Comparison of ENCODE assay signal across 23 mouse cellular contexts in genomic region chr2:156340078-156340477, GRCm38 (mm10). TPM values are rescaled to one million over a fixed set of nuclear protein-coding genes. Genes with fewer than 3 reads are reported as not detected.
DNase-seq lines count a peak whose midpoint lies in the region; ATAC-seq and TF ChIP-seq lines count a peak whose summit lies in the region.
"Had no signal": no experiment of that assay in that cellular context is flagged by ENCODE, and none has a peak within 500 bp of the region (broad histone marks: within the 10 kb centered on the region; RNA-seq: fewer than 3 reads in every experiment).

No protein-coding gene starts in this region.

- no peak overlapping the region for H3K9ac ChIP-seq in MEL (ENCODE audit: control insufficient read depth, low read depth, low read length, poor library complexity, severe bottlenecking)

- intact Hi-C loops in heart, postnatal 10 days (cut with DNase I) = loop anchor here (5.0 kb wide), 1 partner anchor 157 kb away; no protein-coding TSS in a partner anchor

- H3K36me3 ChIP-seq in MEL (ENCODE audit: control insufficient read depth in 1 of 2, insufficient read depth in 2 of 2, low read length in 2 of 2) = no peaks in the 10 kb centered on the region

- H3K4me1 ChIP-seq in MEL (ENCODE audit: control insufficient read depth in 1 of 2, insufficient read depth in 2 of 2, low read length in 2 of 2) = no peaks in the 10 kb centered on the region; a peak in 1 of 4 replicates

- H3K27ac ChIP-seq in MEL (ENCODE audit: control insufficient read depth, low read depth, low read length) = no peak overlapping the region

- H3K4me3 ChIP-seq in MEL (ENCODE audit: control insufficient read depth in 1 of 2, insufficient read depth in 1 of 2, low read depth in 2 of 2, low read length in 2 of 2) = no peak overlapping the region

- H3K79me2 ChIP-seq in MEL (ENCODE audit: control insufficient read depth, insufficient read depth, low read length, poor library complexity) = no peaks in the 10 kb centered on the region

- ATAC-seq in megakaryocyte progenitor cell, adult 5-6 weeks (replicated peaks; ENCODE audit: poor library complexity) = peak; percentile 57
- ATAC-seq in megakaryocyte-erythroid progenitor cell, adult 5-6 weeks (replicated peaks; ENCODE audit: low FRiP score, low TSS enrichment, poor library complexity, severe bottlenecking) = peak; percentile 67; the same call in 1 of the 2 replicates
- ATAC-seq: activated CD4-positive, CD25-positive, alpha-beta regulatory T cell, adult 4 months; CD4-positive, CD25-positive, alpha-beta regulatory T cell, adult 4 months; Patski had no signal

- TF ChIP-seq EP300 in MEL (IDR thresholded peaks at IDR 0.05; ENCODE audit: low read depth in 1 of 2, low read length in 2 of 2) = no peak

- TF ChIP-seq RAD21 in MEL (IDR thresholded peaks at IDR 0.05; ENCODE audit: low read depth, low read length) = no peak

- DNase-seq in heart, adult 11 months = peak; percentile 74
- DNase-seq in heart, postnatal 10 days = no peak
- DNase-seq in MEL (ENCODE audit: low read depth, low spot score) = peak; percentile 29
- no peak for DNase-seq in frontal cortex, adult 2 months (ENCODE audit: extremely low spot score in 1 of 2, low spot score in 1 of 2)
- no peak for DNase-seq in urinary bladder, adult 18-20 months (ENCODE audit: low spot score in 2 of 2)
- DNase-seq in layer of hippocampus, adult 18-20 months (ENCODE audit: low spot score in 2 of 2) = no peak
- DNase-seq: adrenal gland, adult 2 months; adrenal gland, adult 8-10 months; adrenal gland, postnatal 10 days; adrenal gland, postnatal 14 days; adrenal gland, postnatal 25 days; adrenal gland, postnatal 36 days; B cell, adult 2 months; cerebellum, adult 11 months; cerebellum, adult 11-12 months; cerebellum, adult 18-20 months had no signal

- TF ChIP-seq POLR2A in MEL (IDR thresholded peaks at IDR 0.05; ENCODE audit: control insufficient read depth in 1 of 2, insufficient read depth in 1 of 2, low read depth in 1 of 2, low read length in 2 of 2, poor library complexity in 1 of 2) = no peak

- H3K27me3 ChIP-seq in MEL (ENCODE audit: control insufficient read depth in 1 of 2, insufficient read depth in 2 of 2, low read length in 2 of 2) = no peaks in the 10 kb centered on the region
- H3K27me3 ChIP-seq: CH12.LX, Patski had no signal

- no peak for TF ChIP-seq CTCF in MEL (IDR thresholded peaks at IDR 0.05 in 2 of 3, conservative IDR thresholded peaks at IDR 0.05 in 1 of 3; ENCODE audit: control insufficient read depth in 1 of 3, insufficient read depth in 1 of 3, low read depth in 2 of 3, low read length in 3 of 3, poor library complexity in 1 of 3, severe bottlenecking in 1 of 3)

- H3K9me3 ChIP-seq in MEL (replicated peaks; ENCODE audit: insufficient read depth, low read length) = no peaks in the 10 kb centered on the region
- H3K9me3 ChIP-seq: G1E had no signal

TF ChIP-seq in MEL, 35 proteins besides CTCF, POLR2A, EP300 and RAD21:
- TF ChIP-seq USF2 (IDR thresholded peaks at IDR 0.05; ENCODE audit: borderline replicate concordance in 1 of 2, insufficient read depth in 1 of 2, low read depth in 1 of 2, low read length in 2 of 2) (no peak), ZNF384 (IDR thresholded peaks at IDR 0.05; ENCODE audit: low read depth, low read length) (no peak), RCOR1 (IDR thresholded peaks at IDR 0.05; ENCODE audit: low read depth, low read length) (no peak), GABPA (IDR thresholded peaks at IDR 0.05; ENCODE audit: low read depth, low read length) (no peak), POLR2AphosphoS2 (IDR thresholded peaks at IDR 0.05; ENCODE audit: low read length) (no peak), SIN3A (IDR thresholded peaks at IDR 0.05; ENCODE audit: low read length) (no peak), SMC3 (IDR thresholded peaks at IDR 0.05; ENCODE audit: low read depth, low read length) (no peak), ETS1 (IDR thresholded peaks at IDR 0.05; ENCODE audit: low read depth, low read length) (no peak), ZC3H11A (IDR thresholded peaks at IDR 0.05; ENCODE audit: low read depth, low read length) (no peak), MAFK (IDR thresholded peaks at IDR 0.05; ENCODE audit: borderline replicate concordance, low read depth, low read length) (no peak), POLR2AphosphoS5 (IDR thresholded peaks at IDR 0.05; ENCODE audit: borderline replicate concordance, low read depth, low read length) (no peak), MYC (IDR thresholded peaks at IDR 0.05; ENCODE audit: low read depth, low read length) (no peak), ELF1 (IDR thresholded peaks at IDR 0.05; ENCODE audit: low read depth, low read length) (no peak), CHD1 (IDR thresholded peaks at IDR 0.05; ENCODE audit: low read depth, low read length) (no peak)

RNA-seq across cellular contexts. Expression of gene Scand1, which starts 27.6 kb away (rescaled TPM):
- total RNA-seq in heart, postnatal 10 days (2021) = 10 to 100 TPM; 85.3 to 96.6 TPM
- total RNA-seq in MEL (2012; rRNA removed) = 37.4 and 49.6 TPM in 2 replicates
- 10 to 100 TPM in 1 of 2 experiments, not detected in 1; 75.6 TPM for polyA plus RNA-seq in MEL (2012; ENCODE audit: insufficient read depth in 1 of 2, insufficient read length in 2 of 2, low read depth in 1 of 2, low replicate concordance in 2 of 2, missing spikeins in 1 of 2)
- total RNA-seq in megakaryocyte progenitor cell, adult 5-6 weeks (2015) = 1.8 and 4.2 TPM in 2 replicates
- 5.6 and 17.2 TPM in 2 replicates for total RNA-seq in megakaryocyte progenitor cell, adult 5-6 weeks (2017)
- 4.1 TPM in 2 replicates for total RNA-seq in megakaryocyte-erythroid progenitor cell, adult 5-6 weeks (2014; fragmentation: Nextera tagmentation)
- 16.5 and 48.7 TPM in 2 replicates for total RNA-seq in megakaryocyte-erythroid progenitor cell, adult 5-6 weeks (2017)
- 78.0 and 85.3 TPM in 2 replicates for polyA plus RNA-seq in frontal cortex, adult 2 months (2012; rRNA removed)
- 10 to 100 TPM; 91.6 to 95.1 TPM for total RNA-seq in layer of hippocampus, adult 18-20 months (2021)

RNA-seq across cellular contexts. Expression of gene Cnbd2, which starts 28.0 kb away (rescaled TPM):
- total RNA-seq in heart, postnatal 10 days (2021) = 1 to 10 TPM in 1 of 2 experiments, under 1 TPM in 1; 0.81 to 1.1 TPM
- total RNA-seq in MEL (2012; rRNA removed) = 1.2 and 1.8 TPM in 2 replicates
- polyA plus RNA-seq in MEL (2012; ENCODE audit: insufficient read depth in 1 of 2, insufficient read length in 2 of 2, low read depth in 1 of 2, low replicate concordance in 2 of 2, missing spikeins in 1 of 2) = 1 to 10 TPM in 1 of 2 experiments, not detected in 1; 4.8 TPM
- total RNA-seq in megakaryocyte progenitor cell, adult 5-6 weeks (2015) = 2.7 TPM in 2 replicates
- total RNA-seq in megakaryocyte progenitor cell, adult 5-6 weeks (2017) = 3.6 and 4.9 TPM in 2 replicates
- total RNA-seq in megakaryocyte-erythroid progenitor cell, adult 5-6 weeks (2014; fragmentation: Nextera tagmentation) = 1.4 and 7.1 TPM in 2 replicates
- total RNA-seq in megakaryocyte-erythroid progenitor cell, adult 5-6 weeks (2017) = 5.2 and 9.3 TPM in 2 replicates
- polyA plus RNA-seq in frontal cortex, adult 2 months (2012; rRNA removed) = 7.8 and 8.9 TPM in 2 replicates
- total RNA-seq in layer of hippocampus, adult 18-20 months (2021) = 1 to 10 TPM; 5.4 to 6.7 TPM

Comparison
In these comparisons a context has a peak if more than half of its experiments do, and no peak if none do; other contexts are left out.
1. DNase-seq: peak in heart, adult 11 months (single experiment) and MEL (single experiment); none in heart, postnatal 10 days (0 of 2), frontal cortex, adult 2 months (0 of 2), urinary bladder, adult 18-20 months (0 of 2) and layer of hippocampus, adult 18-20 months (0 of 2).